Mouse (Mus musculus): ENCODE measurements around the gene Dapk3. TPM values are rescaled to one million over a fixed set of nuclear protein-coding genes. Genes with fewer than 3 reads are reported as not detected.
A peak's percentile ranks its signal among the peaks of the same experiment; 100 is the strongest.

Gene Dapk3
- polyA plus RNA-seq, 1 experiment: 228 TPM

DNA sequence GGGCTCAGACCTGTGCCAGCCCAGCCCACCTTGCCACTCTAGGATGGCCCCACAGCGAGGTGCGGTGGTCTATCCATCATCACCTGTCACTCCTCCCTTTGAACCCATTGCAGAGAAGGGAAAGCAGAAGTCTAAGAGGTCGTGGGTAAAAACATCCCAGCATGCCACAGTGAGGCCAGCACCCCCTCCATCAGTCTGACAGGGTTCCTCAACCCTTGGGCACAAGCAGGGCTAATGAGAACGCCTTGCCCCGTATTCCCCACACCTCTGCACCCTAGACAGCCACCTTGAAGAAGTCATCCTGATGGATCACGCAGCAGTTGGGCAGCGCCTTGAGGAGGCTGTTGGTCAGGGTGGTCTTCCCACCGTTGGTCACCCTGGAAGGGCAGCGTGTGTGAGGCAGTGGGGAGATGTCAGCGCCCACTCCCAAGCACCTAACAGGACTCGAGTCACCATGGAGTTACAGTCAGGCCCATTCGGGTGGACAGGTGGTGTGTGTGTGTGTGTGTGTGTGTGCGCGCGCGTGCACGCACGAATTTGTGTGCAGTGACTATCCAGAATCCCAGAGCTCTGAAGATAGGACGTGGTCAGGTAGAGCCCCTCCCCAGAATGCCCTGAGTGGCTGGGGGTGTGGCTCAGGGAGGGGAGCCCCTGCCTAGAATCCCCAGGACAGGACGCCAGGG lies 17.9 kb downstream of the Dapk3 start:
- H3K4me3 ChIP-seq (ENCODE audit: low read depth, low read length): no peak overlapping the region
- no peaks in the 10 kb centered on the region for H3K27me3 ChIP-seq (ENCODE audit: control insufficient read depth, insufficient read depth, low read length)
- no peak for TF ChIP-seq CTCF (IDR thresholded peaks at IDR 0.05; ENCODE audit: extremely low read depth, insufficient read length, insufficient replicate concordance, low read depth, low read length)
- no peak for TF ChIP-seq POLR2A (IDR thresholded peaks at IDR 0.05; ENCODE audit: low read depth, low read length)
- H3K36me3 ChIP-seq (ENCODE audit: control insufficient read depth, insufficient read depth, low read length): no peaks in the 10 kb centered on the region
- 84% methylated on average over 20 of the region's 20 CpGs for WGBS
- peaks cover 11% of the 10 kb centered on the region; the same call in 1 of the 2 replicates for H3K4me1 ChIP-seq (ENCODE audit: control insufficient read depth, insufficient read depth, insufficient read length, low read length)
- no peak overlapping the region for H3K27ac ChIP-seq (ENCODE audit: insufficient read depth, low read depth, low read length)

DNA sequence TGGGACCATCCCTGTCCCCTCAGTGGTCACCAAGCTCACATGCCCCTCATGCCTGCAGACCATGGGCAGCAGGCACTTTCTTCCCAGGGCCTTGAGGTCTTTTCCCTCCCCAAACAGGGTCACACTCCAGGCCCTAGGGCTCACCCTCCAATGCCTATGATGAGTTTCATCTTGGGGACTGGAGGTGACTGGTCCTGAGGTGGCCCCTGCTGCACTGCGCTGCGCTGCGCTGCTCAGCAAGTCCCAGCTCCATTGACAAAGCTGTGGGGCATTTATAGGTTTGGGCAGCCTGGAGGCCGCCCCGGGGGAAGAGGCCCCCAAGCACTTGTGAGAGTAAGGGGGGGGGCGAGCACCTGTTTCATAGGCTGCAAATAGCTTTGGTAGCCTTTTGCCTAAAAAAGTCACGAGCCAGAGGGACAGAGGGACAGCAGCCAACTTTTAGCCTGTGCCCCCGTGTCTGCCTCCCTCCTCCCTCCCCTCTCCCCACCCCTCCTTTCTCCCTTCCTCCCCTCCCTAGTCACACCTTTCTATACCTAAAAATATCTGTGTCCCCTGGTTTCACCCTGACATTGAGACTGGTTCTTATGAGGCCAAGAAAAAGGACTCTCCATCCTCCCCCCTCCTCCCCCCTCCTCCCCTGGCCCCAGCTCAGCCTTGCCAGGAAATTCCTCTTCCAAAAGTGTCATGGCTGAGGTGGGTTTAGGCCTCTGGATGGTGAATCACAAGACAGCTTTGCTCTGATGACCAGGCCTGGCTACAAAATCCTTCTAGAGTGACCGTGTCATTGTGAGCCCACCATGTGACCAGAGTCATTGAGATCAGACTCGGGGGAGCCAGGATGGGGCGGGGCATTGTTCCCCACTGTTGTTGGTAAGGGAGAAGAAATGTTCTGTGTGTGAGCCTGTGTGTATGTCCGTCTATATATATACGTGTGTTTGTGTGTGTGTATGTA lies 19.3 kb downstream of the Dapk3 start, which contains the start of gene Nmrk2:
Gene Nmrk2 (minus strand): TSS at position 245 of the 952 bp plus-strand sequence.
- Histone ChIP-seq H3K4me3 (ENCODE audit: low read depth, low read length) (no peak within 1 kb of the TSS), H3K27me3 (ENCODE audit: control insufficient read depth, insufficient read depth, low read length) (no peaks in the 10 kb centered on the region), H3K36me3 (ENCODE audit: control insufficient read depth, insufficient read depth, low read length) (no peaks in the 10 kb centered on the region), H3K4me1 (ENCODE audit: control insufficient read depth, insufficient read depth, insufficient read length, low read length) (peaks cover 11% of the 10 kb centered on the region; the same call in 1 of the 2 replicates), H3K27ac (ENCODE audit: insufficient read depth, low read depth, low read length) (no peak within 1 kb of the TSS)
- no peak for TF ChIP-seq CTCF (IDR thresholded peaks at IDR 0.05; ENCODE audit: extremely low read depth, insufficient read length, insufficient replicate concordance, low read depth, low read length)
- TF ChIP-seq POLR2A (IDR thresholded peaks at IDR 0.05; ENCODE audit: low read depth, low read length): no peak
- WGBS: 74% methylated on average over 13 of the region's 13 CpGs

DNA sequence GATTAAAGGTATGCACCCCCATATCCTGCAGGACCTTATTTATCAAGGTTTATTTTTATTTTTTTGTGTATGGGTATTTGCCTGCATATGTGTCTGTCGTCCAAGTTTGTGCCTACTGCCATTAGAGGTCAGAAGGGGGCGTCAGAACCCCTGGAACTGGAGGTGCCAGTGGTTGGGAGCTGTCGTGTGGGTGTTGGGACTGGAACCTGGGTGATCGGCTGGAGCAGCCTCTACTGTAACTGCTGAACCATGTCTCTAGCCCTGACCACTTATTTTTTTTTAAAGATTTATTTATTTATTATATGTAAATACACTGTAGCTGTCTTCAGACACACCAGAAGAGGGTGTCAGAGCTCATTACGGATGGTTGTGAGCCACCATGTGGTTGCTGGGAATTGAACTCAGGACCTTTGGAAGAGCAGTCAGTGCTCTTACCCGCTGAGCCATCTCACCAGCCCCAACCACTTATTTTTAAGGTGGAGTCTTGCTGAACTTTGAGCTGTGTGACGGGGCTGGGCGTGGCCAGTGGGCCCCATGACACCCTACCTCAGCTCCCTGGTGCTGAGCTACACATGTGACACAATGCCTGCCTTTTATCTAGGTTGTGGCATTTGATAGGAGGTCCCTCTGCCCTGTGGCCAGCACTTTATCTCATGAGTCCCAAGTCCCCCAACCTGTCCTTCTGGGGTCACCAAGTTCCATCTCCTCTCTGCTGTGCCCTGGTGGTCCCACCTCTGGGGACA lies 20.3 kb downstream of the Dapk3 start:
- Histone ChIP-seq H3K27me3 (ENCODE audit: control insufficient read depth, insufficient read depth, low read length) (no peaks in the 10 kb centered on the region), H3K36me3 (ENCODE audit: control insufficient read depth, insufficient read depth, low read length) (no peaks in the 10 kb centered on the region), H3K27ac (ENCODE audit: insufficient read depth, low read depth, low read length) (peak overlapping the region; percentile 69), H3K4me3 (ENCODE audit: low read depth, low read length) (no peak overlapping the region), H3K4me1 (ENCODE audit: control insufficient read depth, insufficient read depth, insufficient read length, low read length) (peaks cover 11% of the 10 kb centered on the region; the same call in 1 of the 2 replicates)
- no peak for TF ChIP-seq CTCF (IDR thresholded peaks at IDR 0.05; ENCODE audit: extremely low read depth, insufficient read length, insufficient replicate concordance, low read depth, low read length)
- no peak for TF ChIP-seq POLR2A (IDR thresholded peaks at IDR 0.05; ENCODE audit: low read depth, low read length)
- 41% methylated on average over 8 of the region's 8 CpGs for WGBS

DNA sequence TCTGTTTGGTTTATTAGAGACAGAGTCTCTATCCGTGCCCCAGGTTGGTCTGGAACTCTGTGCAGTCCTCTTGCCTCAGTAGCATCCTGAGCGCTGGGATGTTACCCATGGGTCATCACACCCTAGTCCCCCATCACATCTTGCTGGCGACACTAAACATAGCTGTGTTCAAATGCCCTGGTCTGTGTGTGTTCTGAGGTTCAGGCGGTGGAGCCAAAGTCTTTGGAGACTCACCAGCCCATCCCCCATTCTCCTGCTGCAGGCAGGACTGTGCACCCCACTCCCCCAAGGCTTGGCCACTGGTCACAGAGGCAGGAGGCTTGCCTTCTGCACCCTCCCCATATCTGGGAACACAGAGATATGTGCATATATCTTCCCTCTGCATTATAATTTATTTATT lies 21.3 kb downstream of the Dapk3 start:
- Histone ChIP-seq H3K4me3 (ENCODE audit: low read depth, low read length) (no peak overlapping the region), H3K4me1 (ENCODE audit: control insufficient read depth, insufficient read depth, insufficient read length, low read length) (peaks cover 11% of the 10 kb centered on the region; the same call in 1 of the 2 replicates), H3K27ac (ENCODE audit: insufficient read depth, low read depth, low read length) (peak overlapping the region; percentile 69; the same call in 1 of the 2 replicates), H3K27me3 (ENCODE audit: control insufficient read depth, insufficient read depth, low read length) (no peaks in the 10 kb centered on the region), H3K36me3 (ENCODE audit: control insufficient read depth, insufficient read depth, low read length) (no peaks in the 10 kb centered on the region)
- TF ChIP-seq POLR2A (IDR thresholded peaks at IDR 0.05; ENCODE audit: low read depth, low read length): no peak
- no peak for TF ChIP-seq CTCF (IDR thresholded peaks at IDR 0.05; ENCODE audit: extremely low read depth, insufficient read length, insufficient replicate concordance, low read depth, low read length)
- 73% methylated on average over 4 of the region's 4 CpGs for WGBS

DNA sequence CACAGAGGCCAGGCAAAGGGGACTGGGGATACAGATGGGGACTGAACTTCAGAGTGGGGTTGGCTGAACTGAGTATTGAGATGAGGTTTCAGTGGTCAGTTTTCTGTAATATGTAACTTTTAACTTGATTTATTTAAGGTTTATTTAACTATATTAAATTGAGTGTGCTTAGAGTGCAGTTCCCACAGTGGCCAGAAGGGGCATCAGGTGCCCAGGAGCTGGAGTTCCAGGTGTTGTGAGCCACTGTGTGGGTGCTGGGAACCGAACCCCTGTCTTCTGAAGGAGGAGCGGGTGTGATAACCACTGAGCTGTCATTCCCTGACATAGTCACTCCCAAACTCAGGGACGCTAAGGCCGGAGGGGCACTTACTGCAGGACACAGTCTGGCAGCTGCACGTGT lies 27.3 kb downstream of the Dapk3 start:
- Histone ChIP-seq H3K36me3 (ENCODE audit: control insufficient read depth, insufficient read depth, low read length) (no peaks in the 10 kb centered on the region), H3K4me1 (ENCODE audit: control insufficient read depth, insufficient read depth, insufficient read length, low read length) (no peaks in the 10 kb centered on the region), H3K27me3 (ENCODE audit: control insufficient read depth, insufficient read depth, low read length) (no peaks in the 10 kb centered on the region), H3K4me3 (ENCODE audit: low read depth, low read length) (no peak overlapping the region), H3K27ac (ENCODE audit: insufficient read depth, low read depth, low read length) (no peak overlapping the region)
- 94% methylated on average over 5 of the region's 5 CpGs for WGBS
- no peak for TF ChIP-seq POLR2A (IDR thresholded peaks at IDR 0.05; ENCODE audit: low read depth, low read length)
- TF ChIP-seq CTCF (IDR thresholded peaks at IDR 0.05; ENCODE audit: extremely low read depth, insufficient read length, insufficient replicate concordance, low read depth, low read length): peak; percentile 29; the same call in 1 of the 2 replicates

DNA sequence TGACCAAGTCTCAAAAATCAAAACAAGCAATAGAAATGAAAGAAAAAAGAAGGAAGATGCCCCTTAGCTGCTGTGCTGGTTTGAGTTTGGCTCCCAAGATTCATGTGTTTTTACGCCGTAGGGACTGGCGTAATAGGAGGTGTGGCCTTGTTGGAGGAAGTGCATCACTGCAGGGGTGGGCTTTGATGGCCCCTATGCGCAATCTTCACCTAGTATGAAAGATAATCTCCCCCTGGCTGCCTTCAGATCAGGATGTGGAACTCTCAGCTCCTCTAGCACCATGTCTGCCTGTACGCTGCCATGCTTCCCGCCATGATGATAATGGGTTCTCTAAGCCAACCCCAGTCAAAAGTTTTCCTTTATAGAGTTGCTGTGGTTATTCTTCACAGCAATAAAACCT lies 33.5 kb downstream of the Dapk3 start:
- Histone ChIP-seq H3K27ac (ENCODE audit: insufficient read depth, low read depth, low read length) (no peak overlapping the region), H3K4me1 (ENCODE audit: control insufficient read depth, insufficient read depth, insufficient read length, low read length) (peaks cover 3% of the 10 kb centered on the region; the same call in 1 of the 2 replicates), H3K4me3 (ENCODE audit: low read depth, low read length) (no peak overlapping the region), H3K27me3 (ENCODE audit: control insufficient read depth, insufficient read depth, low read length) (no peaks in the 10 kb centered on the region), H3K36me3 (ENCODE audit: control insufficient read depth, insufficient read depth, low read length) (no peaks in the 10 kb centered on the region)
- WGBS: 91% methylated on average over 6 of the region's 6 CpGs
- no peak for TF ChIP-seq POLR2A (IDR thresholded peaks at IDR 0.05; ENCODE audit: low read depth, low read length)
- no peak for TF ChIP-seq CTCF (IDR thresholded peaks at IDR 0.05; ENCODE audit: extremely low read depth, insufficient read length, insufficient replicate concordance, low read depth, low read length)
